Mouse (Mus musculus): ENCODE data around the gene Cetn3.

The Cetn3 gene

DNA sequence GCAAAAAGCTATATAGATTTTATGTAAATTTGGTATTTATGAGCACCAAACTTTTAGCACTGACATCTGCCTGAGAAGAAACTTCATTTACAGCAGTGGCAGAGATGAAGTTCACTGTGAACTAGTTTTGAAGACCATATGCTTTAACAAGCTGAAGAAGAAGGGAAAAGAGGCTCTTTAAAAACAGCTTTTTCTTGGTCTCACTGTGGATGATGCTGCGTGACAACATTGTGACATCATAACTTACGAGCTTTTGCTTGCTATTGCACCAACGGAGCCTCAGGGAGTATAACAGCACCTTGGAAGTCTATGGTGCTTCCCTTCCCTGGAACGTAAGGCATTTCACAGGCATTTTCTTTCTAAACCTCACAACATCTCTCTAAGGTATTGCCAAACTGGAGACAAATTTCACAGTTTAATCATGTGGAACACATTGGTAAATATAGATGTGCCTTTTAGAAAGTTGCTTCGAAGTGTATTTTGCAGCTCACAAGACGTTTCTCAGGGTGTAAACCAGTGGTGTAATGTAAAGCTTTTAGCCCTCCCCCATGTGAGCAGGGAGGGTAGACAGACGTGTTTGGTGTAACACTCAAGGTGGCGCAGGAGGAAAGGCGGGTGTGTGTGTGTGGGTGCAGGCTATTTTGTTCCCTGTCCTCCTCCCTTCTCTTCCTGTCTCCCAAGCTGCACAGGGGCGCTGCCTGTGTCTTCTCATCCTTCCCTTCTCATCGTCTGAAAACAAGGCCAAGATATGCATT, 41.9 kb downstream of the Cetn3 start:
- no peak for DNase-seq

DNA sequence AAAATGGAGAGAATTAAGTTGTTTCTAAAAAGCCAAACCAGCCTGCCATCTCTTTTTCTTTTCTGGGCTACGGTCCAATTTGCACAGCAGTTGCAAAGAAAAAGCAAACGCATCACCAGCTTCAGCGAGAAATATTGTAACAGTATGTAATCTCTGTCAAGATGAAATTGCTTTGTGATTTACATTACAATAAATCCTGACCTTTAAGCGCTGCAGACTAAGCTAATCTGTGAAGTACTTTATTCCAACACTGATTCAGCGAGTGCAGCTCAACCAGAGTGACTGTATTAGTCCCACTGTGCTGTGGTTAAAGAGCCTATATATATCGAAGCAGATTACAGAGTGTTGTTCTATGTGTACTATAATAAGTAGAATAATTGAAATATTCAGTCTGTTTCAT, 45.6 kb downstream of the Cetn3 start:
- no peak for DNase-seq

DNA sequence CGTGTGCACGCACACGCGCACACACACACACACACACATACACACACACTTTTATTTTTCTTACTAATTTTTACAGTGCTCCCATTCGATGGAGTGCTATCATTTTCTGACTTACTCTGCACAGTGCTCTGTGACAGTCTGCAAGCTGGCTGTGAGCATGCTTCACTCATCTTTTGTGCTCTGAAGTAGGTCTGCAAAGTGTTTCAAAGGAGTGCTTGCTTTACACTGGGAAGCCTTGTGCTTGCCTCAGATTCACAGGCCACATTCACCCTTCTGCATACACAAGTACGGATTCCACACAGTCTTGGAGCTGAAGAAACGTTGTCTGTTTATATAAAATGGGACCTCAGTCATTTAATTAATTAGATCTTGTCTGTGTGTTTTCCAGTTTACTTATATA, 49.0 kb downstream of the Cetn3 start:
- no peak for DNase-seq

DNA sequence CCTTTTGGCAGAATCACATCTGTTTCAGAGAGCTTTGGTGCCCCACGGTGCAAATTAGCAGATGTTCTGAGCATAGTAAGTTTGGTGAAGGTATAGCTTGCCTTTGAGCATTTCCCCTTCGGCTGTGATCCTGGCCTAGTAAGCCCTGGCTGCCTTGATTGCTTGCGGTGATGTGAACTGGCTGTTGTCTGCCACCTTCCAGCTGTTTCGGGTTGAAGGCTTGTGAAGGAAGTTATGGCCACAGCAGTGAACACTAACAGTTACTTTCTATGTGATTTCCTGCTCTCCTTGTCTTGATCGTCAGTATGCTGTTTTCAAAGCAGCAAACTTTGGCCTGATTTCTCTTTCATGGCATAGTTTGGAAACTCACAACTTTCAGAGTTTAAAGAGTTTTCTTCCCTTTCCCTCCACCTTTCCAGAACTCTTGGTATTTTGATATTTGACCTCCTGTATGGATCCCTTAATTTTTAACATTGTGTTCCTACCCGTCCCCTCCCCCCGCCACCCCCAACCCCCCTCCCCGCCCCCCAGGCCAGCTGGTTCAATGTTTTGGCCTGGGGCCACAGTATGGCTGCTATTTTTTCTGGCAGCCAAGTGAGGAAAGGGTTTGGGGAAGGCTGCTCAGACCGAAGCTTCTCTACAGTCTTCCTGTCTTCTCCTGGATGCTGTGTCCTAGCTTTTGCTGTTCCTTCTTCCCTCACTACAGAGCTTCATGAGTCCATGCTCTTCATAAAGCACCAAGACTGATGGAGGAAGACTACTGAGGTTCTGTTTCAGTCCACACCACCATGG, 53.7 kb downstream of the Cetn3 start:
- no peak for DNase-seq

DNA sequence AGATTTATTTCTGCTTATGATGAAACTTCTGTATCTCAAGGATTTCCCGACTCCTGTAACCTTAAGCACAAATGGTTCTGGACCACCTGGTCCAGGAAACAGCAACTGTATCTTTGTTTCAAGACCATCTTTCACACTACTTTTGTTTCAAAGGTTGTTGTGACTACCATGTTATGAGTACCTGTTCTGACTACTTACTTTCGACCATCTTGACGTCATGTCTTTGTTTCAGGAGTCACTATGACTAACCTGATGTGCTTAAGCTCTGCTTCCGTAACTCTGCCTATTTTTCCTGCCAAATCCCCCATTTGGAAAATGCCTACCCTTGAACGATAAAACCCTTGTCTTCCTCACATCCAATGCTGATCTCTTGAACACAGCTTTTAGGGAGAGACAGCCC, 55.1 kb downstream of the Cetn3 start:
- no peak for DNase-seq

DNA sequence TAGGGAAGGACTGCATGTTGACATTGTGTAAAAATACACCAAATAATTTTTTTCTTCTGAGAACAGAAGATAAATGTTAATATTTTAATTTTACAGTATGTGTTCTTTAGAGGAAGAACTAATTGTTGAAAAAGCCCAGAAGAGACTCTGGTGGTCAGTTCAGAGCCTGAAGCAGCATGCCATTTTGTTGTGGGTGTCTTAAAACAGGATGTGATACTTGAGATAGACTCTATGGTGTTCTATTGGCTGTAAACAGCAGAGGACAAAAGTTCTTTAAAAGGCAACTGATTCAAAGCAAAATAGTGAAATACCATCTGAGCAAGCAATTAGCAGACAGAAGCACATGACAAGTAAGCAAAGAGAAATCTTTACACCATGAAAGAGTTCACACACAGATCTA, 56.1 kb downstream of the Cetn3 start:
- no peak for DNase-seq

DNA sequence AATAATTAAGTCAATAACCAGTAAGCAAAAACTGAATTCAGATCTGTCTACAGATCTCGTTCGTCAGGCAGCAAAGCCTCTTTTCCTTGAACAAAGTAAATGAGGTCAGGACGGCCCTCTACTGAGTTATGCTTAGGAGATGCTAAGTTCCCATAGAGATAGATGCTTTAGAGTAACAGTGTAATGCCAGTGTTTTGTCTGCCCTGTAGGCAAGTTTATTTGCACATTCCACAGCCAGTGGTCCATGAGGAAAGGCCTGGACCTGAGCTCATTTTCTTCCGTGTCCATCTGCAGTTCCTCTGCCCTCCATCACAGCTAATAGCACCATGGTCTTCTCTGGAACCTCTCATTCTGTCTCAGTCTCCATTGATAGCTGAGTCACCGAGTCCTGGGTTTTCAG, 57.4 kb downstream of the Cetn3 start:
- DNase-seq = no peak

DNA sequence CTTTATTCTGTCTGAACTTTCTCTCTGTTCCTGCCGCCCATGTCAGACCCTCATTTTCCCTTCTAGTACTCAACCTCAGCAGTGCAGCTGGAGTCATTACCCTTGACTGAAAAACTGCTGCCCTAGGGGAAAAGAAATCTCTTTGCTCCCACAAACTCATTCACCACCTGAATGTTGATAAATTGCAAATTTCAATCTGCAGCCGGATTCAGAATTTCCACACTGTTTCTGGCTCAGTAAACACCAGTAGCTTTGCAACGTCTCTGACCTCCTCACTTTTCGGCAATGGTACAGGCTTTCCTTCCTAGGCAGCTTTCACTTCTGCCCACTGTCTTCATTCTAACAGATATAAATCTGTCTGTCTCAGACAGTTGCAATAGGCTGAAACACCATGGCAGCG, 57.8 kb downstream of the Cetn3 start:
- no peak for DNase-seq

DNA sequence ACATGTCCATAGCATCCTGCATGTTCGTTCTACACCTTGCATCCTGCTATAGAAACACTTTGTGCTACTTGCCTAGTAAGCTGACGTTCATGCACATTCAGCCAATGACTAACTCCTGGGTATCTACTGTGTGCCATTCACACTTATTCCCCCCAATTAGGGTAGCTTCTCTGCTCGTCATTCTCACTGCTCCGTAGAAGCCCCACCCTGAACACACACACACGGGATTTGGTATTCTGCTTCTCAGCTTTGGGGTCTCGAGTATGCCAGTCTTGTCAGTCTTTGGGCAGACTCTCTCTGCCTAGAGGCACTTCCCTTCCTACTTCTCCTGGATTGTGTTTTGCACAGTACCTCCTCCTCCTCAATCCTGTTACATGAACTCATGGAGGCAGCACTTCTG, 59.4 kb downstream of the Cetn3 start:
- DNase-seq = no peak

Data from thymus, adult 18-20 months (tissue).